Mouse (Mus musculus) MEL (cell line): Measurements from ENCODE around the gene Bloc1s5.

Experiments
- CHD2 ChIP-seq: IDR thresholded peaks from 2 replicates; pipeline ENCODE4 v1.6.1; 2011; ENCODE audit warnings: low read length, improper control_type of control experiment
- CTCF ChIP-seq, 3 experiments: IDR thresholded peaks in 2 of 3; conservative IDR thresholded peaks in 1 of 3; 2 replicates each; pipeline ENCODE4 v1.5.1; 2011 to 2012; ENCODE audit warnings: low read length in 3 of 3, low read depth in 2 of 3, mild to moderate bottlenecking in 2 of 3, improper control_type of control experiment in 1 of 3, inconsistent platforms in 1 of 3, mixed read lengths in 1 of 3, moderate library complexity in 1 of 3; ENCODE audit not compliant: control insufficient read depth in 1 of 3, insufficient read depth in 1 of 3, poor library complexity in 1 of 3, severe bottlenecking in 1 of 3
- E2F4 ChIP-seq: IDR thresholded peaks from 2 replicates; pipeline ENCODE4 v1.6.1; 2011; ENCODE audit warnings: low read depth, low read length, improper control_type of control experiment, borderline replicate concordance
- ELF1 ChIP-seq: IDR thresholded peaks from 2 replicates; pipeline ENCODE4 v1.6.1; 2014; ENCODE audit warnings: low read depth, mild to moderate bottlenecking, inconsistent platforms, low read length, improper control_type of control experiment, moderate library complexity
- EP300 ChIP-seq, 2 experiments: IDR thresholded peaks; 2 replicates each; pipeline ENCODE4 v1.6.1; 2011; ENCODE audit warnings: improper control_type of control experiment in 2 of 2, low read length in 2 of 2, low read depth in 1 of 2, mild to moderate bottlenecking in 1 of 2
- MAX ChIP-seq: IDR thresholded peaks from 2 replicates; pipeline ENCODE4 v1.6.1; 2011; ENCODE audit warnings: low read length, improper control_type of control experiment
- POLR2A ChIP-seq, 2 experiments: IDR thresholded peaks; 2 replicates each; pipeline ENCODE4 v1.6.1; 2011 to 2012; ENCODE audit warnings: low read length in 2 of 2, mild to moderate bottlenecking in 2 of 2, control low read depth in 1 of 2, improper control_type of control experiment in 1 of 2, low read depth in 1 of 2, moderate library complexity in 1 of 2; ENCODE audit not compliant: control insufficient read depth in 1 of 2, insufficient read depth in 1 of 2, poor library complexity in 1 of 2
- POLR2AphosphoS2 ChIP-seq: IDR thresholded peaks from 2 replicates; pipeline ENCODE4 v1.6.1; 2011; ENCODE audit warnings: low read length, improper control_type of control experiment
- POLR2AphosphoS5 ChIP-seq: IDR thresholded peaks from 2 replicates; pipeline ENCODE4 v1.6.1; 2012; ENCODE audit warnings: low read depth, borderline replicate concordance, mild to moderate bottlenecking, inconsistent platforms, low read length, moderate library complexity, mixed read lengths
- TBP ChIP-seq: IDR thresholded peaks from 2 replicates; pipeline ENCODE4 v1.8.0; 2011; ENCODE audit warnings: low read depth, low read length, improper control_type of control experiment
- TCF12 ChIP-seq: IDR thresholded peaks from 2 replicates; pipeline ENCODE4 v1.6.1; 2014; ENCODE audit warnings: low read depth, mild to moderate bottlenecking, inconsistent platforms, low read length, improper control_type of control experiment, moderate library complexity
- ZMIZ1 ChIP-seq: IDR thresholded peaks from 2 replicates; pipeline ENCODE4 v1.6.1; 2012; ENCODE audit warnings: low read depth, mild to moderate bottlenecking, inconsistent platforms, low read length, improper control_type of control experiment, moderate library complexity

- TF ChIP-seq POLR2A (IDR thresholded peaks at IDR 0.05; ENCODE audit: control insufficient read depth in 1 of 2, insufficient read depth in 1 of 2, low read depth in 1 of 2, low read length in 2 of 2, poor library complexity in 1 of 2) (no peak; a peak in 1 of 4 replicates), E2F4 (no peak), ELF1 (no peak), MAX (no peak), TBP (peak; percentile 46; the same call in 1 of the 2 replicates), CTCF (IDR thresholded peaks at IDR 0.05 in 2 of 3, conservative IDR thresholded peaks at IDR 0.05 in 1 of 3; ENCODE audit: control insufficient read depth in 1 of 3, insufficient read depth in 1 of 3, low read depth in 2 of 3, low read length in 3 of 3, poor library complexity in 1 of 3, severe bottlenecking in 1 of 3) (no peak), CHD2 (no peak), EP300 (IDR thresholded peaks at IDR 0.05; ENCODE audit: low read depth in 1 of 2, low read length in 2 of 2) (no peak), POLR2AphosphoS2 (peak; percentile 73), TCF12 (0 out of 2 replicates have a peak, but pooled peaks have one; percentile 2), POLR2AphosphoS5 (no peak), ZMIZ1 (no peak)
Observed at GRCm38 (mm10) chr13:38634256-38634799, 581 bp downstream of the Bloc1s5 start.
